Mouse (Mus musculus) testis, adult 2 months (tissue): ENCODE results near the gene D7Ertd443e. TPM values are rescaled to one million over a fixed set of nuclear protein-coding genes. Genes with fewer than 3 reads are reported as not detected.

Source experiments
- H3K27ac ChIP-seq: fragments of 200-500 bp; 2 replicates; pipeline ENCODE4 v1.5.1; 2012; ENCODE audit warnings: low read depth, low read length; ENCODE audit not compliant: control insufficient read depth, insufficient read depth
- H3K27me3 ChIP-seq: fragments of 200-500 bp; 2 replicates; pipeline ENCODE4 v1.6.1; 2012; ENCODE audit warnings: mild to moderate bottlenecking, low read length, moderate library complexity; ENCODE audit not compliant: control insufficient read depth, insufficient read depth
- H3K36me3 ChIP-seq: fragments of 200-500 bp; 2 replicates; pipeline ENCODE4 v1.6.1; 2012; ENCODE audit warnings: mild to moderate bottlenecking, low read length; ENCODE audit not compliant: control insufficient read depth, insufficient read depth
- H3K4me1 ChIP-seq: fragments of 200-500 bp; 2 replicates; pipeline ENCODE4 v1.6.1; 2012; ENCODE audit warnings: low read length; ENCODE audit not compliant: control insufficient read depth, insufficient read depth
- H3K4me3 ChIP-seq: fragments of 200-500 bp; 2 replicates; pipeline ENCODE4 v1.5.1; 2012; ENCODE audit warnings: low read depth, mild to moderate bottlenecking, low read length, moderate library complexity, mixed read lengths; ENCODE audit not compliant: control insufficient read depth
- CTCF ChIP-seq: fragments of 200-500 bp; IDR thresholded peaks from 2 replicates; pipeline ENCODE4 v1.5.1; 2012; ENCODE audit warnings: low read depth, mild to moderate bottlenecking, inconsistent platforms, low read length, moderate library complexity; ENCODE audit not compliant: control insufficient read depth, insufficient read depth, insufficient replicate concordance
- POLR2A ChIP-seq: fragments of 200-500 bp; IDR thresholded peaks from 2 replicates; pipeline ENCODE4 v1.6.1; 2012; ENCODE audit warnings: low read depth, mild to moderate bottlenecking, inconsistent platforms, low read length, moderate library complexity; ENCODE audit not compliant: control insufficient read depth
- polyA plus RNA-seq: library from polyadenylated mRNA; depleted of rRNA; stranded (reverse); fragments of >200 nt; gene quantifications from 2 replicates; pipeline ENCODE4 v1.2.3, GENCODE M21; 2012

D7Ertd443e gene
- polyA plus RNA-seq, 1 experiment: 56.8 TPM

DNA sequence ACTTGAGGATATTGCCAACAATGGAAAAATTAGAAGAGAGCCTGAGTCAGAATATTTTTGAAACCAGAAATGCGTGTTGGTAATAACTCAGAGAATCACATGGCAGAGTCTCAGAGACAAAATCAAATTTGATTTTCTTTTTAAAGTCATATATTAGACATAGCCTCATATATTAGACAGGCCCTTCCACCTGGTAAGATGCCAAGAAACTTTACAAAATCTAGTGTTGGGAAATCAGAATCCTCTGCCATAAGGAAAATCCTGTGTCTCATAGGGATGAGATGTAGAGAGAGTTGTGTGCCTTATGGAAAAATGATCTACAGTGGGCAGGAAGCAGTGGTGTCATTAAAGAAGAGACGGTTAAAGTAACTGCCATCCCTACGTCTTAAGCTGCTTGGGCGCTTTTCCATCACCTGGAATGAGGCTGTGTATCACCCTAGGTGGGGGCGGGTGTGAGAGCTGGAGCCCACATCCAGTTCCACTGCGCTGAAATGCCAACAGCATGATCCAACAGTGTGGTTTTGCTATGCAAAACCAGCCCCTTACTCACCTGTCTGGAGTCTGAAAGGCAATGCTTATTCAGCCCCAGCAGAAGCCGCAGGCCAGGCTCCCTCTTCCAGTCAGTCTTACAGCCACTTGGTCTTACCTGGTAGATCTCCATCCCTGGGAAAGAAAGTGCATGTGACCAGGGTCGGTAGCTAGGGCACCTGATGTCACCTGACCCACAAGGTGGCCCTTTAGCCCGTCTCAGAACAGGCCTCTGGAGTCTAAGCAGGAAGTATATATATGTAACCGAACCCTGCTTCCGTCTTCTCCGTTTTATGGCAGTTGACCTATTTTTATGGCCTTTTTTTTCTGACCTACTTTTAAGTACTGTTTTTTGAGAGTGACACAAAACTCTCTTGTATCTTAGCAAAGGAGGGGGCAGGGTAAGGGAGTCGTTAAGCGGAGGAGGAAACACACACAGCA is 153.8 kb downstream of the D7Ertd443e start, which contains the start of gene Adam12:
Gene Adam12 (minus strand): TSS at position 769 of the 969 bp plus-strand sequence.
- Histone ChIP-seq H3K4me3 (no peak within 1 kb of the TSS), H3K4me1 (no peaks in the 10 kb centered on the region), H3K36me3 (no peaks in the 10 kb centered on the region), H3K27ac (no peak within 1 kb of the TSS), H3K27me3 (no peaks in the 10 kb centered on the region)
- TF ChIP-seq POLR2A (no peak), CTCF (no peak)

DNA sequence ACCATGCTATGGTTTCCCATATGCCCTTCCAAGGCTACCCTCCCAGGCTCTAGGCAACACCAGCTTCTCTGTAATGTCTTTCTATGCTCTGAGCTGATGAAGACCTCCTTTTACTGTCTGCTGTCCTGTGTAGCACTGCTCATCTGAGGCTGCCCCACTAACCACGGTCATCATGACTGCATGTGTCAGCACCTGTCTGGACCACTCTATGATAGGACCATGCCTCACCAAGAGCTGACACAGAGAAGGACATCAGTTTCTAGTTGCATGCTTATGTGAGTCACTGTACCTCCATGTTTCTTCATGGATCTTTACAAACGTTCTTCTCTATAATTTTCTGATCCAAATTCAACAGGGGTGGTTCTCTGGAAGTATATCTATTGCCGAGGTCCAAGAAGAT is 154.8 kb downstream of the D7Ertd443e start:
- Histone ChIP-seq H3K4me3 (no peak overlapping the region), H3K36me3 (no peaks in the 10 kb centered on the region), H3K27me3 (no peaks in the 10 kb centered on the region), H3K4me1 (peaks cover 2% of the 10 kb centered on the region), H3K27ac (no peak overlapping the region)
- no peak for TF ChIP-seq CTCF
- TF ChIP-seq POLR2A: no peak

DNA sequence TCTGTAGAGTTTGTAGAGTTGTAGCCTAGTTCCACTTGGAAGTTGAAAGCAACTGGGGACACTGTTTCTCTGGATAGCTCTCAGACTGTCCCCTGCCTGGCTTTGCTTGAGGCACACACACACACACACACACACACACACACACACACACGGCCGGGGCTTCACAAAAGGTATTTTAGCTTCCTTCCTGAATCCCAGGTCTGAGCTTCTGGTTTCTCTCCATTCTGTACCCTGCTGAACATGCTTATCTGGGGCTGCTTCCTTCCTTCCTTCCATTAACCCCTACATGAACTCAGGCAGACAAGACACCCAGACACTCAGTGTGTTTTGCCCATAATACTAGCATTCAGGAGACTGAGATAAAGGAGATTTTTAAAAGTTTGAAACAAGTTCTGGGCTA is 155.6 kb downstream of the D7Ertd443e start:
- Histone ChIP-seq H3K36me3 (no peaks in the 10 kb centered on the region), H3K27me3 (no peaks in the 10 kb centered on the region), H3K27ac (no peak overlapping the region), H3K4me3 (no peak overlapping the region), H3K4me1 (peaks cover 10% of the 10 kb centered on the region)
- TF ChIP-seq POLR2A: no peak
- no peak for TF ChIP-seq CTCF

DNA sequence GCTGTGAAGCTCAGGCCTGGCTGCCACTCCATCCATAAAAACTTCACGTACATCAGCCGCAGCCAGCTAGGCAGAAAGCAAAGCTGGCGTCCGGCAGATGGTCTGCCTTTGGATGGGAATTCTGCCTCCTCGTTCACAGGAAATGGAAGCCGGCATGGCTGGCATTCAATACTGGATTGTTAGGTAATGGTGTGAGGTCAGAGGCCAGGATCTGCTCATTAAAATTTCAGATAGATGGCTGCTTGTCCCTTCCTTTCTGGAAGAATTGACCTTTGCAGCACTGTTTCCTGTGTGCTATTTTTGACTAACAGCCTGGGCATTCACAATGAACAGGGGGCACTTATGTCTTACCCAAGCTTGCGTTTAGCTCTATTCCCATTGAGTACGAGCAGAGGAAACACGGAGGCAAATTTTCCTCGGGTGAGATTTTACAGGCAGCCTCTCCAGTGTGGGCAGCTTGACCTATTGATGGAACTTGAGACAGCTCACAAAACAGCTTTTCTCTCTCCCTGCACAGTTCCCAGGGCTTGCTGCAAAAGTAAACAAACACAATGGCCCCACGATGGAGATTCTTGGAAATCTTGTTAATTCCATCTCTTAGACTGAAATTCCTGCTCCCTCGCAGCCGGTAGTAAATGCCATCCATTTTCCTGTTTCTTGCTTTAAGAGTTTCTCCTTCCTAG is 157.5 kb downstream of the D7Ertd443e start:
- TF ChIP-seq POLR2A: no peak
- TF ChIP-seq CTCF: no peak
- H3K27me3 ChIP-seq: no peaks in the 10 kb centered on the region
- no peak overlapping the region for H3K4me3 ChIP-seq
- H3K36me3 ChIP-seq: no peaks in the 10 kb centered on the region
- H3K4me1 ChIP-seq: peaks cover 19% of the 10 kb centered on the region
- no peak overlapping the region for H3K27ac ChIP-seq

DNA sequence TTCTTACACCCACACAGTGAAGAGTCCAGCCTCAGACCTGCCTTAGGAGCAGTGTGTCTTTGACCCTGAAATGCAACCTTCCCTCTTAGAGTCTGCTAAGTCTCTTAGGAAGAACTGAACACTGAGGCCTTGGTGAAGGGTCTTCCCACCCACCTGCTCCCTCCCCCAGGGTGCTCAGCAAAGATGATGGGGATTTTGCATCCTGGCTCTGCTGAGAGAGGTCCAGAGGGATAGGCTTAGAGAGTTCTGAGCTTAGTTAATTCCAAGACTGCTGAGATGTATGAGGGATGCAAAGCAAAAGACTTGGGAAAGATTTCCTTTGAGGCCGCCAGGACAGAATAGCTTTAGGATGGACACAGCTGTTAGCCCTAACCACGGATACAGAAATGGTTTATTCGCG is 158.4 kb downstream of the D7Ertd443e start:
- TF ChIP-seq POLR2A (no peak), CTCF (no peak)
- peaks cover 19% of the 10 kb centered on the region for H3K4me1 ChIP-seq
- H3K36me3 ChIP-seq: no peaks in the 10 kb centered on the region
- H3K4me3 ChIP-seq: no peak overlapping the region
- no peaks in the 10 kb centered on the region for H3K27me3 ChIP-seq
- no peak overlapping the region for H3K27ac ChIP-seq

DNA sequence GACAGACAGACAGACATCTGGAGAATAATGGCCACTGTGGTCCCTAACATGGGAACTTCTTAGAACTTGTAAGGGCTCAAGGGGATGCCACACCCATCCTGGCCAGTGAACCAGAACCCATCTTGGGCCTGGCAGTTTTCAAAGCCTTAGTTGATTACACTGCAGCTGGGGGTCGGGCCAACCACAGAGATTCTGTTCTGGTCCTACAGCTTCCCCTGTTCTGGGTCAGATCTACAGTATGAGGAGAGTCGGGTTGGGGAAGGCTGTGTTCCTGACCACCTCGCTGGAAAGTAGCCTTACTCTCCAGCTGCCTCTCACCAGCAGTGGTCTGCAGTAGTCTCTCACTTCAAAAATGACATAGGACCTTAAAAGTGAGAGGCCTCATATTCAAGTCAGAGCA is 159.2 kb downstream of the D7Ertd443e start:
- Histone ChIP-seq H3K4me1 (peaks cover 19% of the 10 kb centered on the region), H3K27ac (no peak overlapping the region), H3K4me3 (peak overlapping the region; percentile 84), H3K36me3 (no peaks in the 10 kb centered on the region), H3K27me3 (no peaks in the 10 kb centered on the region)
- no peak for TF ChIP-seq CTCF
- no peak for TF ChIP-seq POLR2A

DNA sequence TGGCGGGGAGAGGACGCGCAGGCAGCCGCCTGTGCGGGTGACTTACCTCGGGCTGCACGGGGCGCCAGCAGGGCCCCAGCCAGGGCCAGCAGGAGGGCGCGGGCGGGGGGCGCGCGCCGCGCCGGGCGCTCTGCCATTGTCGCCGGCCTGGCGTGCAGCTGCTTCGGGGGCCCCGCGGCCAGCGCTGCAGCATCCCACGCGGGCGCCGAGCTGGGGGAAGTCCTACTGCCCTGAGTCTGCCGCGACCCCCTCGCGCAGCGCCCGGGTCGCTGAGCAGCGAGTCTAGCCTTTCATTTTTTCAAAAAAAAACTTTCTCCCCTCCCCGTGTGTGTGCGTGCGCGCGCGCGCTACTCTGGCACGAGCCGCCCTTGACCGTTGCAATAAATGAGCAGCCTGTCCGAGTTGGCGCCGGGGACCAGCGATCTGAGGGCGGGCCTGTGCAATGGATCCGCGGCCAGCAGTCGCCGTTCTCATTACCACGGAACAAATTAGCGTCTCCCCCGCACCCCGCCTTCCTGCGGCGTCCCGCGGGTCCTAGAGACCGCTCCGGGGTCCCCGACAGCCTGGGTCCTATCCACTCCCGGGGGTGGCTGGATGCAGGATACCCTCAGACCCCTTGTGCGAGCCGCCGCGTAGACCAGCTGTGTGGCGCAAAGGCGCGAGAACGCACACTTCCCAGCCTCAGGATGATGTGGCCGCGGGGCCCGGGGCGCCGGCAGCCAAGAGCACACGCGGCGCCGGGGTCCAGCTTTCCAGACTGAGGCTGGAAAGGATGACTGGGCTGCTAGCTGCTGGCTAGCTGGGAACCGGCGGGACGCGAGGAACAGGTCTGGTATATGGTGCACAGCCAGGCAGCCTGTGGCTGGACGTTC is 160.5 kb downstream of the D7Ertd443e start:
- TF ChIP-seq POLR2A (no peak), CTCF (no peak)
- H3K4me1 ChIP-seq: peaks cover 19% of the 10 kb centered on the region
- peak overlapping the region; percentile 70 for H3K27ac ChIP-seq
- no peaks in the 10 kb centered on the region for H3K27me3 ChIP-seq
- H3K36me3 ChIP-seq: no peaks in the 10 kb centered on the region
- H3K4me3 ChIP-seq: peak overlapping the region; percentile 84
